Mouse (Mus musculus) CD8-positive naive resting alpha-beta T cell, adult 2 months (primary cell): ENCODE results near the gene Rps17.

Experiments
- DNase-seq, 2 experiments: peaks; one replicate each; pipeline ENCODE4 v3.0.0; 2022; ENCODE audit warnings: low read depth in 2 of 2, low spot score in 2 of 2

The Rps17 gene

DNA sequence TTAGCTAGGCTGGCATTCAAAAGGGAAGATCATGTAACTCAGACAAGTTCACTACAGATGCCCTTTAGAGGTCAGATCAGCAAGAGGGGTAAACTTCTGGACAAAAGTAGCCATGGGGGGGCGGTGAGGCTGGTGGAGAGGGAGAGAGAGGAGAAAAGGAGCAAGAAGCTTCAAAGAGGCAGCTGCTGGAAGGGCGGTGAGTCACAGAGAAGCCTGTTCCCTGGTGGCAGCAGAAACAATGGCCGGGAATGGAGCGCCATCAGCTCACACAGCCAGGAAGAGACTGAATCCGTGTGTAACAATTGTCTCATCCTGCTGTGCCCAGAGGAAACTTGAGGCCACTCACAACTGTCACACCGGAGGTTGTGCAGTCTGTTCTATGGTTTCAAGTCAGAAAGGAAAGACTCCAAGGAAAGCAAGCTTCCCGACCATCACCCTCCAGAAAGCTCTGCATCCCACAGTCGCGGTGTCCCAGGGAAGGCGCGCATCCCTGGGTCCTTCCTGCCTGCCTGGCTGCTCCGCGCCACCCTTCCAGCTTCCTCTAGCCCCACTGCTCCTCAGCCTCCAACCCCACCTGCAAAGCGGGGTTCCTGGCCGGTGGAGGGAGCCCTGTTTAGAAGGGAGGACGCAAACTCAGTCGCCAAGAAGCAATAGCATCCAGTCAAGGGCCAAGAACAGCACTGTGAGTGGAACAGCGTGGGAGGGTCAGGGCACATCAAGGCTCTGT, 9.2 kb downstream of the Rps17 start:
- DNase-seq = no peak

DNA sequence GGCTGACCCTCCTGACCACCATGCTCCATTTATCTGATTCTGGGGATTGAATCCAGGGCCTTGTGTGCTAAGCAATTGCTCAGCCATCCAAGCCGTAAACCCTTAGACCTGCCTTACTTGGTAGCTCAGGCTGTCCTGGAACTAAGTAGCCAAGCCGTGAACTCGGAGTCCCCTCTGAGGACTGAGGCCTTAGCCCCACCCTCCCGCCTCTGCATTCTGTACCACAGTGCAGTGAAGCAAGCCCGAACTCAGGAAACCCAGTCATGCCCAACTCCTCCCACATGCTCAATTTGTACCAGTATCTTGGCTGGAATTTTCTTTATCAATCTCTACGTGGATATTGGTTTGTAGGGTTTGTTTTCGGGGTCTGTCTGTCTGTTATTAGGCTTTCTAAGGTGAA, 13.2 kb downstream of the Rps17 start:
- DNase-seq = no peak

DNA sequence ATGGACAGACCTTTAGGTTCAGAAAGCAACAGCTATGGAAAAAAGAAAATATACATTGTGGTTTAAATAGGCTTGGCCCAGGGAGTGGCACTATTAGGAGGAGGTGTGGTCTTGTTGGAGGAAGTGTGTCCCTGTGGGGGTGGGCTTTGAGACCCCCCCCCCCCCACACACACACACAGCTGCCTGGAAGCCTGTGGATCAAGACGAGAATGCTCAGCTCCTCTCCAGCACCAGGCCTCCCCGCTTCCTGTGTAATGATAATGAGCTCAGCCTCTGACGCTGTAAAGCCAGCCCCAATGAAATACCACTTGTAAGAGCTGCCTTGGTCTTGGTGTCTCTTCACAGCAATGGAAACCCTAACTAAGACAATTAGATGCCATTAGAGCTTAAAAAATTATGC, 14.3 kb downstream of the Rps17 start:
- DNase-seq = no peak

DNA sequence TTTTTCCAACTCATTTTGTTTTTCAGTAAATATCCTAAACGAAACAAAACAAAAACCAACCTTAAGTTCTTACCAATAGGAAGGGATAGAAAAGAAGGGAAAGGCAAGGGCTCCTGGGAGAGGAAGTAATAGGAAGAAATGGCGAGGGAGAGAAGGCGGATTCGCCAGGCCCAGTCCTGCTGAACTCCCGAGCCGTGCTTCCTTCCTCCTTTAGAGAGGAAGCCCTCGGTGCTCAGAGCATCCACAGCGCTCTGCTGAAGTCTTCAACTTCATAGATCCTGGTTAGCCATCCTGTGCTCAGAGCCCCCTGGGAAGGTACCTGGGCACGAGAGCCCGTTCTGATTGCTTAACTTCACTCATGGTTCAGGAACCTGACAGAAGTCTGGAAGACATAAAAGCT, 17.4 kb downstream of the Rps17 start:
- DNase-seq = no peak

DNA sequence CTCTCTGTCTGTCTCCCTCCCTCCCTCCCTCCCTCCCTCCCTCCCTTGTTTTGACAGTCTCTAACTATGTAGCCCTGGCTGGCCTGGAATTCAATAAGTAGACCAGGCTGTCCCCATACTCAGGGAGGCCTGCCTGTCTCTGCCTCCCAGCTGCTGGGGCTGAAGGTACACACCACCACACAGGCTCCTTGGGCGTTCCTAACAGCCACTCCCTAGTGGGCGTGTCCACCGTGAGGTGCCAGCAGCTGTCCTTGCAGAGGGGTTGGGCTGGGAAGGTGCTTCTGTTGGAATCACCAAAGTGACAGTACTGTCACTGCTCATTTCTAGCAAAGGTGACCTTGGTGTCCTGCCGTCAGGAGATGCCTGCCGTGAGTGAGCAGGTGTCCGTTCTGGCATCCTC, 18.2 kb downstream of the Rps17 start:
- no peak for DNase-seq

DNA sequence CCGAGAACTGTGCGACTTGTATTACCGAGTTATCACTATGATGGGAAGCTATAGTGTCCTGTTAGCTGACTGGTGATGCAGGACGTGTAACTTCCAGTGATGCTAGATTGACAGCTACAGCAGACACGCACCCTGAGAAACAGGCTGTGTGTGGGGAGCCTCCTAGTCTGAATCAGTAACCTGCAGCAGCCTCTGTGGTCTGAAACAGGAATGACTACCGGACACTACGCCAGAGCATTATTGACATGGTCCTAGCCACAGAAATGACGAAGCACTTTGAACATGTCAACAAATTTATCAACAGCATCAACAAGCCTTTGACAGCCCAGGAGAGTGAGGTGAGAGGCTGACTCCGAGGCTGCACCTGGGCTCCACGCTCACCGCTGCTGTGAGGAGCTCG, 19.0 kb downstream of the Rps17 start:
- no peak for DNase-seq

DNA sequence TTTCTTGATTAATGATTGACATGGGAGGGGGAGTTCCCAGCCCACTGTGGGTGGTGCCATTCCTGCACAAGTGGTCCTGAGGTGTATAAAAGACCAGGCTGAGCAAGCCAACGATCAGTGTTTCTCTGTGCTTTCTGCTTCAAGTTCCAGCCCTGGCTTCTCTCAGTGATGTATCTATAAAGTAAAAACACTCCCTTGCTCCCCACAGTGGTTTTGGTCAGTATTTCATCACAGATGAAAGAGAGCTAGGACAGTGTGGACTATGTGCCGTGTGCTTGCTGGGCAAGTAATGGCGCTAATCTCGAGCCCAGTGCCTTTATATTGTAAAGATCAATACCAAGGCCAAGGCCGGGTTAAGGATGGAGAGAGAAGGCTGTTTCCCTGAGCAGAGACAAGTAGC, 23.3 kb downstream of the Rps17 start:
- no peak for DNase-seq

DNA sequence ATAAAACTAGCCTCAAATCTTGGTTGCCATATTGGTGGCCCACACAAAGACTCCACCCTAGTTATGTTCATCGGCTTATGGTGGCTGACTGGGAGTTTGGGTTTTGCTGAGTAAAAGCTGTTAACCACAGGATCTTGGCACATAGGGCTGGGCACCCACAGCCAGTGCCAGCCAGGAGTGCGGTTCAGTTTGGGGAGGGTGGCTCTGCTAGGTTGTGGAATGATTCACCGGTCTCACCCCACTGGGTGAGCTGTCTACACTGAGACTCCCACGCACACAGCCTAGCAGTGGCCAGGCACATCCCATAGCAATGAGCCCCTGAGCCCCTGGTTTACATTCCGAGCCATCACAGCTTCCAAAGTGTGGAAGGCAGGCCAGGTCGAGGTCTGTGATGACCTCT, 25.3 kb downstream of the Rps17 start:
- DNase-seq = no peak

DNA sequence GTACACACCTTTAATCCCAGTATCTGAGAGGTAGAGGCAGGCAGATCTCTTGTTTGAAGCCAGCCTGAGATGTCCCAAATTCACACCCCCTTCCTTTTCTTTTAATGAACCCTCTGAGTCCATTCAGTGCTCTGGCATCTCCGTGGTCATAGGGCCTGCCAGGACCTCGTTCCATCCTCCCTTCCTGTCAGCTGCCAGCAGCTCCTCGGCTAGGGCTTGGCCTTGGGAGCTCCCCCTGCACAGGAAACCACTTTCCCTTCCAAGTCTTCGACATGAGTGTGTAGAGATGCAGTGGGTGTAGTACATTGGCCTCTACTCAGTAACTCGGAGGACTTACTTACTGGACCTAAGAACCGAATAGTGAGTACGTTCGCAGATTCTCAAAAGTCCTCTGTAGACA, 29.5 kb downstream of the Rps17 start:
- no peak for DNase-seq

DNA sequence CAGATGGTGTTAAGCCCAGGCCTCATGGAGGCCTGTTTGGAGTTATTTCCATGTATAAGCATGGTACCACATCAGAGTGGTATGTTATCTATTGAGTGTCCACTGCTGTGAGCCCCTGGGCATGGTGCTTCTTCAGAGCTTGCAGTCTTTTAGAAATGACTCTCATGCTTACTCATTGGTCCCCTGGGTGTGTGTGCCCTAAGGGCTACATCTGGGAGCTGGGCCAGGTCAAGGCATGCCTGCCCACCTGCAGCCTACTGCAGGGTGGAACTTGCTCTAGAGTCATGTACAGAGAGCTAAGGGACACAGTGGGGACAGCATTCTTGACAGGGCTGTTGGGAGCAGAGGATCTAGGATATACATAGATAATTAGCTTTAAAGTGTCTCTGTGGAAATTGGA, 33.5 kb downstream of the Rps17 start:
- no peak for DNase-seq

DNA sequence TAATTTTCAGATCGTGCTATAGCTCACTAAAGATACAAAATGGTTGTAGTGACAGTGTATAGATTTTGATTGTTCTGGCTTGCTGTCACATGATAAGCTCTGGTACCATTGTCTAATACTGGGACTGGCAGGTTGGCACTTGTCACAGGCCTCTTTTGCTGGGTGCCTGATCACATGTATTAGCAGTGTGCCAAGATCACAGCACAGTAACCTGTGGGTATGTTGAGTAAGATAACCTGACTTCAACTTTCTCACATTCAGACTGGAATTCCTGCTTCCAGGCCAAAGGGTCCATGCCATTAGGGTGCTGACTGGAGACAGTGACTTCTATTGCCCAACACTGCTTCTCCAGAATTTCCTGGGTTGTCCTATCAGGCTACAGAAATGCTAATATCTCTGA, 33.9 kb downstream of the Rps17 start:
- no peak for DNase-seq

DNA sequence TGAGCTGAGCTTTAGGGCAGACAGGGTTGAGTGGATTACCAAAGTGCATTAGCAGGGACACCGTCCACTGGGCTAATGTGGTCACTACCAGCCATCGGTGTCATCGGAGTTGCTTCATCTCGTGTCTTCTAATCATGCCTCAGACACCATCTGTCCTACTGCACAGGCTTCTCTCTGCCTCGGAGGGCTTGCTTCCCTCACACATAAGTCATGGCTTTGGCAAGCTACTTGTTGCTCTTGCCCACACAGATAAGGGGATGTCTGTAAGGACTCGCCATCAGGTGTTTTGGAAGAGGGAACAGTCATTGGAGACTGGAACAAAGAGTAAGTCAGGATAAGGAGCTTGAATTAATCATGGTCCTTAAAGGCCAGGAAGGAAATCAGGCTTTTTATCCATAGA, 35.8 kb downstream of the Rps17 start:
- no peak for DNase-seq

DNA sequence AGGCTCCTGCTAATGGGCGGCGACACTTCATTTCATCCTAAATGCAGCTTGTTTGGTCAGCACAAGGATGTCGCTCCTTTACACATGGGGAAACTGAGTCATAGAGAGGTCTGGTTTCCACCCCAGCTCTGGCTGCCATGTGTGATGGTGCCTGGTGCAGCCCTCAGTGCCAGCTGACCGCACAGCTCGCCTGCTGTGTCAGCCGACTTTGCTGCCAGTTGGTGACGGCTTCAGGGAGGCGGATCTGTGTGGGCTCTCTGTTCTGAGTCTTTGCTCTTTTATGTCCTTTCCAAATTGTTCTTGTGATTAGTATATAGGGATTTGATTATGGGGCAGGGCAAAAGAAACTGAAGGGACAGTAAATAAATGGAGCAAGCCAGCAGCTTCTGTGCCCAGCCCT, 37.3 kb downstream of the Rps17 start:
- DNase-seq = no peak

DNA sequence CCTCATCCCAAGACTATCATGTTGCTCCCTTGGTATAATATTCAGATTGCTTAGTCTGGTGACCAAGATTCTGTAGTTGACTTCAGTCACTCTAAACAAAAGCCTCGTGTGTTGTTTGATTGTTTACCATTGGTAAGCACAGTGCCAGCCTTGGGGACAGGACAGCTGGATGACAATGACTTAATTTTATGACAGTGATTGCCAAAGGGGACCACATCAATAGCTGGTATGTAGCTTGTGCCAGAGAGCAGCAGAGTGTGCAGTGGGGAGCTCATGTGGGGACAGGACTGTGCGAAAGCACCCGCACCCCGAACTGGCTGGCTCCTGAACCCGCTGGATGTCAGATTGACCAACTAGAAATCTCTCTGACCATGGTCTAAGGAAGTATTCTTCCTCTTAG, 40.4 kb downstream of the Rps17 start:
- no peak for DNase-seq

DNA sequence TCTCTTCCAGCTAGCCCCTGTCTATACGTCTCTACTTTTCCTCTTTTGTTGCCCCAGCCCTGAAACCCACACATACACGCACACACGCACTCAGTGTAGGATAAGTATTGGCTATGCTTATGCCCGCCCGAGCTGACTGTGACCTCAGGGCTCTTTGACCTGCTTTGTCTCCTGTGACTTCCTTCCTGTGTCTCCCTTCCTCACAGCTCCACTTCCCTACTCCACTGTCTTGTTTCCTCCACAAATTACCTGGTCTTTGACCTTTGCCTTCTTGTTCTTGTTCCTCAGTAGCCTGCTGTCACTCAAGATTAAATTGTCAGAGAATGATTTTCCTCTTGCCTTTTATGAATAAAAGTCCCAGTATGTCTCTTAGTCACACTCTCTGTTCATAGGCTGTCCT, 41.0 kb downstream of the Rps17 start:
- no peak for DNase-seq

DNA sequence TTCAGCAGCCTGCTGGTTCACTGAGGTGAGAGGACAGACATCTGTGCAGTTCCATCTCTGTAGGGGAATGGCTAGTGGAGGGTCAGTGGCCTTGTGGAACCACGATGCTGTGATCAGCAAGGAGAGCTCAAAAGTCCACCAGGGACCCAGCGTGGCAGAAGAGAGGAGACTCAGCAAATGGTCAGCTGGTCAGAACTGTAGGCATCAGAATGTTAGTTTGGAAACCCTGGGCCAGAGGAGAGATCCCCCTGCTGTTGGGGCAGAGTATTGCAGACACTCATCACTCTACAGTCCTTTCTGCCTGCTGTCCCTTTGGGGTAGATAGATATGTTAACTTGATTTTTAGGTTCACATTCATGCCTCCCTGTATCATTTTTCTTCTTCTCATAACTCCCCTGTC, 41.4 kb downstream of the Rps17 start:
- DNase-seq = peak in 1 of 2 experiments; percentile 24

DNA sequence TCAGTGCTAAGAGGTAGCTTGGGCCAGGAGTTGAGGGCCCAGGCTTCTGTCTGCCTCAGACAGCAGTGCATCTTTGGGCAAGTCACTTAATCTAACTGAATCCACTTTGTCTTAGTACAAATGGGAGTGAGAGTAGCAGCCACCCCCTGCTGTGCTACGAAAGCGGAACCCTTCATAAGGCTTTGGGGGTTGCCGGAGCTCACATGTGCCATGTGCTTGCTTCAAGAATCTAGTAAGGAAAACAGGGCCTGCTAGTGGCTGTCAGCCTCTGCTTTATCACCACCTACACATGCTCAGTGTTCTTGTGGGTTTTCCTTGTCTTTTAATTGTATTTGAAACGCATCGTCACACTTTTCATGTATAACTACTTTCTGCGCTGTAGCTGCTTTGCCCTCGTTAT, 43.7 kb downstream of the Rps17 start:
- no peak for DNase-seq

DNA sequence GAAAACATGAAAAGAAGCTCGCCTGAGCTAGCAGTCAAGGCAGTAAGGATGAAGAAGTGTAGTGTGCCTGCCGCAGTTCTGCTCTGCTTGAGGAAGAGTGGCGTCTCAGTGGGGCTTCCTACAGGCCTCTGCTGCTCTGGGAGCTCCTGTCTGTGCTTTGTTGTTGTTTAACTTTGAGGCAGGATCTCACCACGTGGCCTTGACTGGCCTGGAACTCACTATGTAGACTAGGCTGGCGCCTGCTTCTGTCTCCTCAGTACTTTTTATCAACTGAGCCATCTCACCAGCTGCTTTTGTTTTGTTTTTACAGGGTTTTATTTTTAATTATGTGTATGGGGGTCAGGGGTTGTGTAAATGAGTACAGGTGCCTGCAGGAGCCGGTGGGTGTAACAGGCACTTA, 46.8 kb downstream of the Rps17 start:
- no peak for DNase-seq

DNA sequence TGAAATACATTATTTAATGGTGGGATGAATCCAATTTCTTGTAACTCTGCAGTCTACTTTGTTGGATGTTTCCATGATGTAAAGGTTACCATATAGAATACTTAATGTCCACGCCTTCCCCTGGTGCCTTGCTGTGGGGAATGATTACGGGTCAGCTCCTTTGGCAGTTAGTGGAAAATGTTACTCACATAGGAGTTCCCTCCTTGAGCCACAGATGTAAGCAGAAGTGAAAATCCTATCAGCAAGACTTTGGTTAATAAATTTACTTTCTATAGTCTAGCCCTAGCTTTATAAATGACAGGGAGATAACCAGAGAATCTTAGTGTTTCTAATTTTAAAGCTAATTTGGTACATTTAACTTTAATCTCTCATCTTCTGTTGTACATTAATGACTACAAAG, 49.9 kb downstream of the Rps17 start:
- no peak for DNase-seq
